Comparison of ENCODE assay signal across 8 mouse cellular contexts in genomic region chr5:135133736-135134405, GRCm38 (mm10). TPM values are rescaled to one million over a fixed set of nuclear protein-coding genes. Genes with fewer than 3 reads are reported as not detected.
DNase-seq lines count a peak whose midpoint lies in the region; ATAC-seq lines count a peak whose summit lies in the region.

No protein-coding gene starts in this region.

- 5% methylated on average over 26 of the region's 26 CpGs for WGBS in heart, embryonic 14.5 days

- H3K27ac ChIP-seq in heart, embryonic 14.5 days (replicated peaks in 1 of 2; ENCODE audit: control insufficient read depth in 1 of 2, insufficient read depth in 1 of 2, low read depth in 2 of 2, low read length in 2 of 2): no peak overlapping the region

- ATAC-seq in heart, embryonic 14.5 days (ENCODE audit: insufficient number of reproducible peaks, insufficient read depth, low FRiP score, low read depth): no peak

- no peaks in the 10 kb centered on the region for H3K36me3 ChIP-seq in heart, embryonic 14.5 days (ENCODE audit: control insufficient read depth, insufficient read depth, low read length)
- H3K36me3 ChIP-seq in megakaryocyte, embryonic 14.5 days (replicated peaks; ENCODE audit: low read length): no peaks in the 10 kb centered on the region

- H3K9me3 ChIP-seq in heart, embryonic 14.5 days (ENCODE audit: control insufficient read depth, low read length): peaks cover 9% of the 10 kb centered on the region; the same call in 1 of the 2 replicates
- H3K9me3 ChIP-seq in megakaryocyte, embryonic 14.5 days: peaks cover 35% of the 10 kb centered on the region

- peak overlapping the region in 1 of 2 experiments; percentile 24; a peak in 2 of 4 replicates for H3K4me3 ChIP-seq in heart, embryonic 14.5 days (ENCODE audit: control insufficient read depth in 1 of 2, insufficient read depth in 1 of 2, low read depth in 1 of 2, low read length in 2 of 2)
- H3K4me3 ChIP-seq in megakaryocyte, embryonic 14.5 days (replicated peaks): peak overlapping the region; percentile 93

- DNase-seq in left cerebral cortex, adult 18-20 months (ENCODE audit: low spot score in 2 of 2): peak; percentile 22 to 35
- no peak for DNase-seq in left cerebral cortex, adult 11 months (ENCODE audit: low spot score)
- DNase-seq in c-Kit-positive CD71-positive TER-119-negative erythroid progenitor cells, embryonic 14.5 days (ENCODE audit: low read depth): peak; percentile 76
- DNase-seq in kidney, postnatal 25 days: peak; percentile 69 to 75
- peak; percentile 76 to 83 for DNase-seq in spleen, postnatal 36 days (ENCODE audit: low spot score in 2 of 2)
- no peak for DNase-seq in frontal cortex, postnatal 10 days (ENCODE audit: low spot score in 2 of 2)

- H3K4me2 ChIP-seq in heart, embryonic 14.5 days (ENCODE audit: low read length): peak overlapping the region; percentile 53

- H3K4me1 ChIP-seq in heart, embryonic 14.5 days (ENCODE audit: control insufficient read depth in 2 of 2, insufficient read depth in 2 of 2, low read length in 2 of 2): peaks cover 0 to 9% of the 10 kb centered on the region in 2 experiments; a peak in 3 of 4 replicates
- H3K4me1 ChIP-seq in megakaryocyte, embryonic 14.5 days: peaks cover 23% of the 10 kb centered on the region

- peaks cover 45% of the 10 kb centered on the region for H3K27me3 ChIP-seq in heart, embryonic 14.5 days (ENCODE audit: control insufficient read depth, insufficient read depth, low read length)
- H3K27me3 ChIP-seq in megakaryocyte, embryonic 14.5 days (replicated peaks): peaks cover 56% of the 10 kb centered on the region

- no peak overlapping the region for H3K9ac ChIP-seq in heart, embryonic 14.5 days (ENCODE audit: low read length)

RNA-seq across cellular contexts. Expression of gene Tbl2, which starts 15.6 kb away (rescaled TPM):
- total RNA-seq in left cerebral cortex, adult 18-20 months (2021): 10 to 100 TPM; 24.9 to 26.9 TPM
- 18.0 and 20.0 TPM in 2 replicates for polyA plus RNA-seq in heart, embryonic 14.5 days (2014; fragmentation: Nextera tagmentation; extraction: Ambion mirVana)
- polyA plus RNA-seq in megakaryocyte, embryonic 14.5 days (2012; ENCODE audit: insufficient read depth, low replicate concordance): 6.6 TPM in 1 of 2 replicates, not detected in the other

RNA-seq across cellular contexts. Expression of gene Bcl7b, which starts 34.2 kb away (rescaled TPM):
- total RNA-seq in left cerebral cortex, adult 18-20 months (2021): 10 to 100 TPM; 56.0 to 57.9 TPM
- 36.7 and 41.4 TPM in 2 replicates for polyA plus RNA-seq in heart, embryonic 14.5 days (2014; fragmentation: Nextera tagmentation; extraction: Ambion mirVana)
- 58.2 and 75.1 TPM in 2 replicates for polyA plus RNA-seq in megakaryocyte, embryonic 14.5 days (2012; ENCODE audit: insufficient read depth, low replicate concordance)

RNA-seq across cellular contexts. Expression of gene Mlxipl, which starts 44.2 kb away (rescaled TPM):
- total RNA-seq in left cerebral cortex, adult 18-20 months (2021): 1 to 10 TPM; 3.2 to 4.4 TPM
- 0.34 and 0.92 TPM in 2 replicates for polyA plus RNA-seq in heart, embryonic 14.5 days (2014; fragmentation: Nextera tagmentation; extraction: Ambion mirVana)
- 0.12 TPM in 1 of 2 replicates, not detected in the other for polyA plus RNA-seq in megakaryocyte, embryonic 14.5 days (2012; ENCODE audit: insufficient read depth, low replicate concordance)

RNA-seq across cellular contexts. Expression of gene Baz1b, which starts 53.2 kb away (rescaled TPM):
- total RNA-seq in left cerebral cortex, adult 18-20 months (2021): 10 to 100 TPM; 78.1 to 79.2 TPM
- 32.8 and 32.9 TPM in 2 replicates for polyA plus RNA-seq in heart, embryonic 14.5 days (2014; fragmentation: Nextera tagmentation; extraction: Ambion mirVana)
- polyA plus RNA-seq in megakaryocyte, embryonic 14.5 days (2012; ENCODE audit: insufficient read depth, low replicate concordance): 8.4 and 12.3 TPM in 2 replicates

RNA-seq across cellular contexts. Expression of gene Vps37d, which starts 55.8 kb away (rescaled TPM):
- total RNA-seq in left cerebral cortex, adult 18-20 months (2021): 10 to 100 TPM; 30.8 to 32.9 TPM
- polyA plus RNA-seq in heart, embryonic 14.5 days (2014; fragmentation: Nextera tagmentation; extraction: Ambion mirVana): 1.3 and 3.5 TPM in 2 replicates
- polyA plus RNA-seq in megakaryocyte, embryonic 14.5 days (2012; ENCODE audit: insufficient read depth, low replicate concordance): 0.44 and 2.3 TPM in 2 replicates

Comparison
In these comparisons a context has a peak if more than half of its experiments do, and no peak if none do; other contexts are left out.
1. DNase-seq: peak in left cerebral cortex, adult 18-20 months (2 of 2), c-Kit-positive CD71-positive TER-119-negative erythroid progenitor cells, embryonic 14.5 days (single experiment), kidney, postnatal 25 days (2 of 2) and spleen, postnatal 36 days (2 of 2); none in left cerebral cortex, adult 11 months (single experiment) and frontal cortex, postnatal 10 days (0 of 2).